Mouse (Mus musculus) liver, postnatal 0 days (tissue): Measurements from ENCODE around the gene Mrnip.

ENCODE experiments used
- CTCF ChIP-seq: sonication (generic); IDR thresholded peaks from 2 replicates; pipeline ENCODE4 v1.5.1; 2016; ENCODE audit warnings: antibody characterized with exemption, low read depth
- EP300 ChIP-seq: IDR thresholded peaks from 2 replicates; pipeline ENCODE4 v1.6.1; 2016; ENCODE audit warnings: antibody characterized with exemption, low read depth, mild to moderate bottlenecking

DNA sequence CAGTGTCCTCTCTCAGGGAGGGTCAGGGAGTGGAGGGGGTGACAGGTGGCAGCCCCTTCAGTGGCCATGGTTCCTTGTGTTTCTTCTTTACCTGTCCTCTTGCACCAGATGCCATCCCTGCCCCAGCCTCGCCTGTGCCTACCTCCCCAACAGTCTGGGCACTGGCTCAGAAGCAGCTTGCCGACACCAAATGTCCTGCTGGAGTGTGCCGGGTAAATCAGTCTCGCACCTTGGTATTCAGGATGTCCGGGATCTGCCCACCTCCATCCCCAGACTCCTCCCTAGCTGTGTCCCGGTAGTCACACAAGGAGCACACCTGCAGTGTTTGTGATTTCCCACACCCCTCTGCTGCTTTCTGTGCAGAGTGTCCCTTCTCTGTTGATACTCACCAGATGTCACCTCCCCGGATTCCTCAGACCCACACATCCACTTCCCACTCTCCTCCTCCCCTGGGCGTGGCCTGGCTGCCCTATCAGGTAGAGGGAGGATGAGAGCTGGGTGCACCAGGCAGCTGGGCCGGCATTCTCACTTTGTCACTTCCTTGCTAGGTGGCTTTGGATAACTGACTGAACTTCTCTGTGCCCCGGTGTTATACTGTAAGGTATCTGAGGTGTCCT is 35.9 kb upstream of the Mrnip start:
- TF ChIP-seq EP300, result no peak
- TF ChIP-seq CTCF, result no peak
